In genomic region chr3:134239971-134240717, GRCm38 (mm10) we compare ENCODE assay signal across 8 mouse cellular contexts. TPM values are rescaled to one million over a fixed set of nuclear protein-coding genes. Genes with fewer than 3 reads are reported as not detected.
DNase-seq lines count a peak whose midpoint lies in the region; ATAC-seq and TF ChIP-seq lines count a peak whose summit lies in the region.

No protein-coding gene starts in this region.

- no peaks in the 10 kb centered on the region for H3K36me3 ChIP-seq in E14TG2a.4 (ENCODE audit: insufficient read depth, low read length)
- no peaks in the 10 kb centered on the region for H3K36me3 ChIP-seq in forebrain, embryonic 16.5 days (ENCODE audit: control insufficient read depth, insufficient read depth)
- H3K36me3 ChIP-seq in liver, embryonic 15.5 days (replicated peaks), result no peaks in the 10 kb centered on the region
- no peaks in the 10 kb centered on the region for H3K36me3 ChIP-seq in neural tube, embryonic 15.5 days

- intact Hi-C loops in heart, postnatal 14 days (cut with DNase I), result loop anchor here (5.0 to 10.0 kb wide), 2 partner anchors 38 to 695 kb away; partner anchors contain the start of gene Tet2

- peaks cover 24% of the 10 kb centered on the region for H3K4me1 ChIP-seq in E14TG2a.4 (replicated peaks; ENCODE audit: low read depth, low read length)
- H3K4me1 ChIP-seq in forebrain, embryonic 16.5 days (replicated peaks; ENCODE audit: control insufficient read depth, insufficient read depth, low read length), result peaks cover 20% of the 10 kb centered on the region
- 0 out of 2 replicates have a peak, but pooled peaks cover 2% of the 10 kb centered on the region for H3K4me1 ChIP-seq in liver, embryonic 15.5 days (replicated peaks)
- peaks cover 29% of the 10 kb centered on the region for H3K4me1 ChIP-seq in neural tube, embryonic 15.5 days

- H3K27ac ChIP-seq in forebrain, embryonic 16.5 days (ENCODE audit: low read length), result peak overlapping the region; percentile 95
- no peak overlapping the region for H3K27ac ChIP-seq in liver, embryonic 15.5 days (replicated peaks)
- H3K27ac ChIP-seq in neural tube, embryonic 15.5 days (replicated peaks), result peak overlapping the region; percentile 98

- peak; percentile 25 for ATAC-seq in forebrain, embryonic 16.5 days
- ATAC-seq in liver, embryonic 15.5 days (ENCODE audit: insufficient read depth), result no peak; the same call in 1 of the 2 replicates
- ATAC-seq in neural tube, embryonic 15.5 days (ENCODE audit: low FRiP score), result peak; percentile 40

- peak overlapping the region; percentile 80 for H3K4me3 ChIP-seq in E14TG2a.4 (replicated peaks; ENCODE audit: low read length)
- peak overlapping the region; percentile 73 for H3K4me3 ChIP-seq in forebrain, embryonic 16.5 days (replicated peaks; ENCODE audit: low read length)
- H3K4me3 ChIP-seq in liver, embryonic 15.5 days (replicated peaks), result peak overlapping the region; percentile 56
- peak overlapping the region; percentile 67 for H3K4me3 ChIP-seq in neural tube, embryonic 15.5 days (replicated peaks)

- WGBS in forebrain, embryonic 16.5 days, result under 1% methylated on average over 27 of the region's 61 CpGs
- WGBS in liver, embryonic 15.5 days (ENCODE audit: insufficient replicate concordance), result under 1% methylated on average over 40 of the region's 61 CpGs
- under 1% methylated on average over 27 of the region's 61 CpGs for WGBS in neural tube, embryonic 15.5 days

- H3K27me3 ChIP-seq in E14TG2a.4 (ENCODE audit: insufficient read depth, low read length), result peaks cover 64% of the 10 kb centered on the region
- no peaks in the 10 kb centered on the region for H3K27me3 ChIP-seq in forebrain, embryonic 16.5 days (replicated peaks; ENCODE audit: control insufficient read depth, insufficient read depth, low read length)
- peaks cover 69% of the 10 kb centered on the region for H3K27me3 ChIP-seq in liver, embryonic 15.5 days
- H3K27me3 ChIP-seq in neural tube, embryonic 15.5 days (replicated peaks), result no peaks in the 10 kb centered on the region

- peak; percentile 81 for DNase-seq in cerebellum, adult 11 months
- peak; percentile 69 to 73 for DNase-seq in heart, postnatal 14 days
- DNase-seq in kidney, postnatal 4 days, result peak; percentile 83 to 89
- peak; percentile 3 to 8 for DNase-seq in thymus, postnatal 36 days

- peak overlapping the region; percentile 86 for H3K4me2 ChIP-seq in forebrain, embryonic 16.5 days (ENCODE audit: low read length)
- H3K4me2 ChIP-seq in liver, embryonic 15.5 days, result peak overlapping the region; percentile 70
- H3K4me2 ChIP-seq in neural tube, embryonic 15.5 days, result peak overlapping the region; percentile 68

- H3K9me3 ChIP-seq in E14TG2a.4 (ENCODE audit: low read length), result no peaks in the 10 kb centered on the region
- no peaks in the 10 kb centered on the region for H3K9me3 ChIP-seq in forebrain, embryonic 16.5 days (ENCODE audit: control insufficient read depth, low read length)
- no peaks in the 10 kb centered on the region for H3K9me3 ChIP-seq in liver, embryonic 15.5 days (replicated peaks)
- no peaks in the 10 kb centered on the region for H3K9me3 ChIP-seq in neural tube, embryonic 15.5 days (replicated peaks)

- H3K9ac ChIP-seq in forebrain, embryonic 16.5 days (replicated peaks; ENCODE audit: low read depth, low read length), result peak overlapping the region; percentile 80
- no peak overlapping the region for H3K9ac ChIP-seq in liver, embryonic 15.5 days
- peak overlapping the region; percentile 71 for H3K9ac ChIP-seq in neural tube, embryonic 15.5 days (replicated peaks)

- no peak for TF ChIP-seq CTCF in E14TG2a.4 (conservative IDR thresholded peaks at IDR 0.05; ENCODE audit: low read length)

RNA-seq across cellular contexts. Expression of gene Cxxc4, which starts 3.9 kb away (rescaled TPM):
- polyA plus RNA-seq in forebrain, embryonic 16.5 days (2015; fragmentation: Nextera tagmentation; extraction: Ambion mirVana), result 12.3 and 15.3 TPM in 2 replicates
- 1 to 10 TPM; 2.4 to 3.0 TPM for total RNA-seq in heart, postnatal 14 days (2021)
- polyA plus RNA-seq in liver, embryonic 15.5 days (2015; fragmentation: Nextera tagmentation; extraction: Ambion mirVana), result 0.08 and 0.09 TPM in 2 replicates
- 24.1 and 26.5 TPM in 2 replicates for polyA plus RNA-seq in neural tube, embryonic 15.5 days (2015; fragmentation: Nextera tagmentation; extraction: Ambion mirVana)

Comparison
In these comparisons a context has a peak if more than half of its experiments do, and no peak if none do; other contexts are left out.
1. DNase-seq: peak in every context shown above with its lines; median percentile 86 in kidney, postnatal 4 days; 81 in cerebellum, adult 11 months; 71 in heart, postnatal 14 days; 6 in thymus, postnatal 36 days.
2. RNA of gene Cxxc4, which starts 3.9 kb away (polyA plus RNA-seq): 24.1 to 26.5 TPM in neural tube, embryonic 15.5 days and 12.3 to 15.3 TPM in forebrain, embryonic 16.5 days; 0.08 to 0.09 TPM in liver, embryonic 15.5 days; every median in the first group is over 10 times any median in the second.
3. Peak in every context shown above with its lines, with median percentiles within 50 percentile points of each other: H3K4me3 ChIP-seq and H3K4me2 ChIP-seq.